Mouse (Mus musculus) olfactory bulb, adult 2 months (tissue): ENCODE results near the gene Mov10l1.

Experiments
- CTCF ChIP-seq: fragments of 200-500 bp; IDR thresholded peaks from 2 replicates; pipeline ENCODE4 v1.5.1; 2012; ENCODE audit warnings: low read depth, mild to moderate bottlenecking, low read length, moderate library complexity; ENCODE audit not compliant: insufficient read depth
- POLR2A ChIP-seq: fragments of 200-500 bp; IDR thresholded peaks from 2 replicates; pipeline ENCODE4 v1.6.1; 2012; ENCODE audit warnings: mild to moderate bottlenecking, low read depth, low read length, moderate library complexity; ENCODE audit not compliant: insufficient read depth

GRCm38 (mm10) chr15:89076156-89076731 lies 93.5 kb downstream of the Mov10l1 start:
- TF ChIP-seq POLR2A, result no peak
- TF ChIP-seq CTCF, result no peak
